22 mouse cellular contexts compared by ENCODE assay signal in the genomic region with DNA sequence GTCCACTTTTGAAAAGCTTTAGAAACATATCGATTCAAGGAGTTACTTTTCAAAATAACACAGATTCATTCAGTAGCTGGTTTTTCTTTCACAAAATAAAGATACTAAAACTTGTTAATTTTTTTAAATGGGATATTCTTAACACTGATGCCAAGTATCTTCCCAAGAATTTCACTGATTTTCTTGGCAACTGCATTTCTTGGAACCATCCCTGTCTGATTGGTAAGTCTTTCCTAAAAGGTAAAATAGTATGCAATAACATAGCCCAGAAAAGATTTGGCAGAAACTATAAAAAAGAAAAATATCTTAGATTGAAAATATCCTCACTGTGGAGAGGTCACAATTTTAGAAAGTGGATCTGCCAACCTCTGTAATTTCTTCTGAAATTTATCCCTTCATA.
DNase-seq lines count a peak whose midpoint lies in the region; ATAC-seq lines count a peak whose summit lies in the region.
"Had no signal": no experiment of that assay in that cellular context is flagged by ENCODE, and none has a peak within 500 bp of the region (broad histone marks: within the 10 kb centered on the region; RNA-seq: fewer than 3 reads in every experiment).

No protein-coding gene starts in this region.

- no peaks in the 10 kb centered on the region for H3K4me1 ChIP-seq in forebrain, embryonic 14.5 days (ENCODE audit: control insufficient read depth, insufficient read depth, low read length)
- no peaks in the 10 kb centered on the region for H3K4me1 ChIP-seq in forebrain, embryonic 13.5 days
- H3K4me1 ChIP-seq: embryonic facial prominence, embryonic 10.5 days; embryonic facial prominence, embryonic 12.5 days had no signal

- H3K9me3 ChIP-seq in forebrain, embryonic 14.5 days (replicated peaks; ENCODE audit: control insufficient read depth, low read length), result 0 out of 2 replicates have a peak, but pooled peaks cover 6% of the 10 kb centered on the region
- H3K9me3 ChIP-seq in forebrain, embryonic 13.5 days (replicated peaks), result no peaks in the 10 kb centered on the region; the same call in 1 of the 2 replicates
- H3K9me3 ChIP-seq: embryonic facial prominence, embryonic 10.5 days; G1E had no signal

- H3K4me3 ChIP-seq in forebrain, embryonic 14.5 days (ENCODE audit: low read depth, low read length), result no peak overlapping the region
- no peak overlapping the region for H3K4me3 ChIP-seq in forebrain, embryonic 13.5 days
- H3K4me3 ChIP-seq: embryonic facial prominence, embryonic 10.5 days; embryonic facial prominence, embryonic 12.5 days had no signal

- peak; percentile 16 for DNase-seq in forebrain, embryonic 14.5 days (ENCODE audit: low spot score)
- DNase-seq in frontal cortex, postnatal 14 days (ENCODE audit: low spot score in 2 of 2), result no peak
- DNase-seq in spleen, postnatal 10 days (ENCODE audit: low spot score in 2 of 2), result no peak
- DNase-seq: adrenal gland, adult 8-10 months; adrenal gland, postnatal 14 days; adrenal gland, postnatal 36 days; B cell, adult 2 months; cerebellum, adult 11-12 months; cerebellum, adult 2 months; cerebellum, adult 9-10 months; cerebellum, postnatal 10 days; cerebellum, postnatal 25 days had no signal

- no peak overlapping the region for H3K4me2 ChIP-seq in forebrain, embryonic 14.5 days (ENCODE audit: low read length)
- no peak overlapping the region for H3K4me2 ChIP-seq in forebrain, embryonic 13.5 days
- H3K4me2 ChIP-seq: embryonic facial prominence, embryonic 12.5 days had no signal

- no peak overlapping the region for H3K27ac ChIP-seq in forebrain, embryonic 14.5 days (ENCODE audit: low read depth, low read length)
- no peak overlapping the region for H3K27ac ChIP-seq in forebrain, embryonic 13.5 days
- H3K27ac ChIP-seq: embryonic facial prominence, embryonic 10.5 days; embryonic facial prominence, embryonic 12.5 days had no signal

- WGBS in forebrain, embryonic 14.5 days, result 86% methylated on average over 1 of the region's 1 CpGs
- 93% methylated on average over 1 of the region's 1 CpGs for WGBS in forebrain, embryonic 13.5 days

- H3K36me3 ChIP-seq in forebrain, embryonic 14.5 days (ENCODE audit: control insufficient read depth, insufficient read depth, low read length), result no peaks in the 10 kb centered on the region
- H3K36me3 ChIP-seq in forebrain, embryonic 13.5 days (ENCODE audit: poor library complexity, severe bottlenecking), result no peaks in the 10 kb centered on the region
- H3K36me3 ChIP-seq: embryonic facial prominence, embryonic 10.5 days; embryonic facial prominence, embryonic 12.5 days; G1E had no signal

- ATAC-seq in forebrain, embryonic 14.5 days, result no peak
- ATAC-seq in forebrain, embryonic 13.5 days, result no peak
- peak; percentile 29; the same call in 1 of the 2 replicates for ATAC-seq in frontal cortex, adult (ENCODE audit: low TSS enrichment)
- ATAC-seq: activated CD4-positive, CD25-positive, alpha-beta regulatory T cell, adult 4 months; CD4-positive, CD25-positive, alpha-beta regulatory T cell, adult 4 months; forebrain, embryonic 16.5 days; Patski had no signal

- no peak overlapping the region for H3K9ac ChIP-seq in forebrain, embryonic 14.5 days (ENCODE audit: low read length)
- H3K9ac ChIP-seq in forebrain, embryonic 13.5 days, result no peak overlapping the region
- H3K9ac ChIP-seq: embryonic facial prominence, embryonic 12.5 days had no signal

- no peaks in the 10 kb centered on the region for H3K27me3 ChIP-seq in forebrain, embryonic 14.5 days (replicated peaks; ENCODE audit: control insufficient read depth, insufficient read depth, low read length)
- no peaks in the 10 kb centered on the region for H3K27me3 ChIP-seq in forebrain, embryonic 13.5 days
- H3K27me3 ChIP-seq: CH12.LX; embryonic facial prominence, embryonic 12.5 days had no signal
